Mouse (Mus musculus): ENCODE measurements around the gene Nme8.

Nme8 gene

DNA sequence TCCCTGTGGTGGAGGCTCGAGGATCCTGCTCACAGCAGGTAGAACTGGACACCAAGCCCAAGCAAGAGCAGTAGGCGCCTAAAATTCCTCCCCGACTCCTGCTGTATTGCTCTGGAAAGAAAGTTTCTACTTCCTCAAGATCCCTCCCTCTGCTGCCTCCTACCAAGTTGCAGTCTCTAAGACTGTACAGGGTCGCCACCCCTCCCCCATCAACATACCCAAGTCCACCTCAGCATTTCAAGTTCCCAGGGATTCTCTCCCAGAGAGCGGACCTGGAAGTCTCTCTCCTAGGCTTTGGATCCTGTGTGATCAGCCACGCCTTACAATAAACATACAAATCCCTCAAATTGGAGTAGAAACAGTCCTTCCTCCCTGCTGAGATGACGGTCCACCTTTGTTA is at the start of gene Nme8:
Gene Nme8 (minus strand): TSS at position 5 of the 400 bp plus-strand sequence.
- Histone ChIP-seq H3K27me3 (ENCODE audit: control insufficient read depth, insufficient read depth, low read length, poor library complexity, severe bottlenecking) (no peaks in the 10 kb centered on the region), H3K36me3 (ENCODE audit: control insufficient read depth, insufficient read depth, low read length, poor library complexity, severe bottlenecking) (no peaks in the 10 kb centered on the region)
- DNase-seq (ENCODE audit: low read depth, low spot score): no peak

DNA sequence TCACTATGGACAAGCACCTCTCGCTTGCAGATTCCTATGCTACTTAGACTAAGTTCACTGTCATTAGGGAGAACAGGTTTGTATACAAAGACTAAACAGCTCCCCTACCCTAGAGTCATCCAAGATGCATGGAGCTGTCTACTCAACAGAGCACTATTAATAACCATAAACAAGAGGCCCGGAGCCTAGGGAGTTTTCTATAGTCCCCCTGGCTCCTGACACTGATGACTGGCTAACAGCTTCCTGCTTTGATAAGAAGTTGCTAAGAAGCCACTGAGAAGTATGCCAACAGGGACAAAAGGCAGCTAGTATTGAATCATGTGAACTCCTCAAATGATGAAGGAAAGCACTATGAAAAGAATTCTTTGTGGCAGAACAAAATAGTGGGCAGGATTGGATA is 48.1 kb upstream of the Nme8 start:
- no peaks in the 10 kb centered on the region for H3K27me3 ChIP-seq (ENCODE audit: control insufficient read depth, insufficient read depth, low read length, poor library complexity, severe bottlenecking)

DNA sequence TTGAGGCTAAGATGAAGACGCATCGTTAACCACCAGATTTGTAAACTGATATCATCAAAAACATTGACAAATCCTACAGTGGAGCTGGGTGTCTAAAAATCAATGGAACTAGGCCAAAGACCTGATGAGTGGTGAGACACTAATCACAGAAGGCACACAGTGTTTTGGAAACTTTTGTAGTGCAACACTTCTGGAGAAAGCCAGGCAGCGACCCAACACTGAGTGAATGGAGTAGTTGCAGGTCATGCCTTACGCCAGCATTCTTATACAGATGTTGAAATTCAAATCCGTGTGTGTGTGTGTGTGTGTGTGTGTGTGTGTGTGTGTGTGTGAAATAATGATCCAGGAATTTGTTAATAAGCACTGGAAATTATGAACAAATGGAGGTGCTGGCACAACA is 46.9 kb upstream of the Nme8 start:
- H3K36me3 ChIP-seq (ENCODE audit: control insufficient read depth, insufficient read depth, low read length, poor library complexity, severe bottlenecking): no peaks in the 10 kb centered on the region
- H3K27me3 ChIP-seq (ENCODE audit: control insufficient read depth, insufficient read depth, low read length, poor library complexity, severe bottlenecking): no peaks in the 10 kb centered on the region
- DNase-seq (ENCODE audit: low read depth, low spot score): no peak

More for the DNA sequence above, 48.1 kb upstream of the Nme8 start:
- H3K36me3 ChIP-seq (ENCODE audit: control insufficient read depth, insufficient read depth, low read length, poor library complexity, severe bottlenecking): no peaks in the 10 kb centered on the region
- no peak for DNase-seq (ENCODE audit: low read depth, low spot score)

DNA sequence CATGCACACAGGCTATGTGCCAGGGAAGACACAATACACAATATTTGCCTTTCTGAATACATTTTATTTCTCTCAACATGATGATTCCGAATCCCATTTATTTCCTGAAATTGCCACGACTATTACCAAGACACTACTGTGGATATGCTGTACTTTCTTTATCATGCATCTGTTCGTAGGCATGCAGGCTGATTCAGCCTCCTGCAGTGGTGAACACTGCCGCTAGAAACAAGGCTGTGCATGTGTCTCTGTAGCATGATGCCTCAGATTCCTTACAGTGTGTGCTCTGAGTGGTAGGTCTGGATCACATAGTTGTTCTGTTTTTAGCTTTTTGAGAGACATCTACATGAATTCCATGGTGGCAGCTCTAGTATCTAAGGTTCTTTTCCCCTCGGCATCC is 37.0 kb upstream of the Nme8 start:
- H3K27me3 ChIP-seq (ENCODE audit: control insufficient read depth, insufficient read depth, low read length, poor library complexity, severe bottlenecking): no peaks in the 10 kb centered on the region

DNA sequence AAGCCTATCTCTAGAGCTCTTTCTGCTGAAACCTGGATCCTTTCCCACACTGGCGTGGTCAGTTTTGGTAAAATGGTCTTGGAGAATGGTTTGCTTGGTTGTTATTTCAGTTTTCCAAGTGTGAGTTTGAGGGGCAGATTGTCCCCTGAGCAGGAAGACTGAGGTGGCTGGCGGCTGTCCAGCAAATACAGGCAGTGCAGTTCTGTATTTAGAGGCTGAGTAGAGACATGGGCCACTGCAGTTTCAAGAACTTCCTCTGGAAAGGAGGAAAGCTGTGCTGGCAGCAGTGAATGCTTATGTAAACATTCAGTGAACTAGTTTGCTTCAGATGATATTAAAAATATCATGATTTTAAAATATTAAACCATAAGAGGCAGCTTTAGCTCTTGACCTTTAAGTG is 33.2 kb upstream of the Nme8 start:
- no peak for DNase-seq (ENCODE audit: low read depth, low spot score)
- H3K36me3 ChIP-seq (ENCODE audit: control insufficient read depth, insufficient read depth, low read length, poor library complexity, severe bottlenecking): no peaks in the 10 kb centered on the region
- no peaks in the 10 kb centered on the region for H3K27me3 ChIP-seq (ENCODE audit: control insufficient read depth, insufficient read depth, low read length, poor library complexity, severe bottlenecking)

More for the DNA sequence above, 37.0 kb upstream of the Nme8 start:
- H3K36me3 ChIP-seq (ENCODE audit: control insufficient read depth, insufficient read depth, low read length, poor library complexity, severe bottlenecking): no peaks in the 10 kb centered on the region
- DNase-seq (ENCODE audit: low read depth, low spot score): no peak

DNA sequence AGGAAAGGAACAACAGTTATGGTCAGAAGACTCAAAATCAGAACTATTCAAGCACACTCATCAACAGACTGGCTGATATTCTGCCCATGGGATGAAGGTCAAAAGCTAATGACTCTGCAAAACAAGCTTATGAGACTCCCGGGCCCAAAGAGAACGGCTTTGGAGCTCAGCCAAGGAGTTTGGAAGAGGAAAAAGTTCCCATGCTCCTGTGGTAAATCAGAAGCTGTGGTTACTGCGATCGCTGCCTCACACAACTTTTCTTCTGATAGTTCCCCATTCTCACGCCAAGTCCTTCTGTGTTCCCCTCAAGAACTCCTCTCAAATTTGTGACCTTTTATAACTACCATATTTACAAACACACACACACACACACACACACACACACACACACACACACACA is 21.4 kb upstream of the Nme8 start:
- DNase-seq (ENCODE audit: low read depth, low spot score): no peak
- Histone ChIP-seq H3K27me3 (ENCODE audit: control insufficient read depth, insufficient read depth, low read length, poor library complexity, severe bottlenecking) (no peaks in the 10 kb centered on the region), H3K36me3 (ENCODE audit: control insufficient read depth, insufficient read depth, low read length, poor library complexity, severe bottlenecking) (no peaks in the 10 kb centered on the region)

DNA sequence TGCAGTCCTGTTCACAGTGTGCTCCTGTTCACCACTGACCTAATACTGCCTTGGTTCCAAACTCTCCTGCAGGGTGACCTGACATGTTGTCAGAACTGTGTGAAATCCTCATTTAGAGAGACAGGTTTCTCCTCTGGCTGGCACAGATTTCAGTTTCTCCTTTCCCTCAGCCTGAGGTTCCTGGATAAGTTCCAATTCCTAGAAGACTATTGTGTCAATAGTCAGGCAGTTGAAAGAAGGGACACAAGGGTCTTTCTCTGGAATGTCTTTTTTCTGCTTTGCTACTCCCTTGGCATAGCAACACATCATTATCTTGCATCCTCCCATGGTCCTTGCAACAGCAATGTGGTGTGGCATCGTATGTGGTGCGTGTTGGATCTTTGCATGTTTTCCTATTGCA is 19.6 kb upstream of the Nme8 start:
- no peaks in the 10 kb centered on the region for H3K36me3 ChIP-seq (ENCODE audit: control insufficient read depth, insufficient read depth, low read length, poor library complexity, severe bottlenecking)
- H3K27me3 ChIP-seq (ENCODE audit: control insufficient read depth, insufficient read depth, low read length, poor library complexity, severe bottlenecking): no peaks in the 10 kb centered on the region
- no peak for DNase-seq (ENCODE audit: low read depth, low spot score)

DNA sequence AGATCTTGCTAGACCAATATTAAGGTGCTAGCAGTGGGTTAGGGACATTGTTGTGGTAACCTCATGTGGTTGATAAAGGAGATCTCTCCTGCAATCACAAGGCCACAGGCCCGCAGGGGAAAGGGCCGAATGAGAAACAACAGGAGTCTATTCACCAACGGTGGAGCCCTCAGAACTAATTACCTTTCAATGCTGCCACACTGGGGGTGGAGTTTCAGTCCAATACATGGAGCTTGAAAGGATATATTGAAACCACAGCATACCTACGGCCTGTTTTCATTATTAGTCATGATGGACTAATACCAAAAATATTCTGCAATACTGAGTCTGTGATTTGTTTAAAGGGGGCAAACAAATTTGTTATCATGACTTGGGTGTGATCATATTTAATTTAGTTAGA is 6.2 kb upstream of the Nme8 start:
- H3K27me3 ChIP-seq (ENCODE audit: control insufficient read depth, insufficient read depth, low read length, poor library complexity, severe bottlenecking): no peaks in the 10 kb centered on the region
- no peaks in the 10 kb centered on the region for H3K36me3 ChIP-seq (ENCODE audit: control insufficient read depth, insufficient read depth, low read length, poor library complexity, severe bottlenecking)
- DNase-seq (ENCODE audit: low read depth, low spot score): no peak

DNA sequence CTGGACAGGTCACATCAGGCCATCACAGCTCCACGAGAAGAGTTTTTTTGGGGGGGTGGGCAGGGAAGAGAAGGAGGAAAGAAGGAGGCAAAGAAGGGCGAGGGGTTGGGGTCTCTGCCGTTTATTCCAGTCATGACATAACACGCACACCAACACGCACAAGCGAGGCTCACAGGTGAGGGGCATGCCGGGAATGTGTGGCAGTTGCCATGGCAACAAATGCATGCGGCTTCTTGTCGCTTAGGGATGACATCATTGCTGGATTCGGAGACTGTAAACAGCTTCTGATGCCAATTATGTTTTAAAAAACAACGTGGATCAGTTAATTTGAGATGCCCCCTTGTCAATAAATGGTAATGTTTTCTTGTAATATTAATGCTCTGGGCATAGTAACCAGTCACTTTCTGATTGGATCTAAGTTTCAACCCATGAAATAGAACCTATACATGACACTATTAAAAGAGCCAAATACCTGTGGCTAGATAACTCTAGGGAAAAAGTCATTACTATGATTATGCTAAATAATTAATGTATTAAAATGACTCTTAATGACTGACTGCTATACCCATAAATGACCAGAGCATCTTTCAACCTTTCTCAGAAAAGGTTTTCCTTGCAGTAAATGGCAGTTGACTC is 4.0 kb upstream of the Nme8 start:
- Histone ChIP-seq H3K36me3 (ENCODE audit: control insufficient read depth, insufficient read depth, low read length, poor library complexity, severe bottlenecking) (no peaks in the 10 kb centered on the region), H3K27me3 (ENCODE audit: control insufficient read depth, insufficient read depth, low read length, poor library complexity, severe bottlenecking) (no peaks in the 10 kb centered on the region)
- DNase-seq (ENCODE audit: low read depth, low spot score): no peak

DNA sequence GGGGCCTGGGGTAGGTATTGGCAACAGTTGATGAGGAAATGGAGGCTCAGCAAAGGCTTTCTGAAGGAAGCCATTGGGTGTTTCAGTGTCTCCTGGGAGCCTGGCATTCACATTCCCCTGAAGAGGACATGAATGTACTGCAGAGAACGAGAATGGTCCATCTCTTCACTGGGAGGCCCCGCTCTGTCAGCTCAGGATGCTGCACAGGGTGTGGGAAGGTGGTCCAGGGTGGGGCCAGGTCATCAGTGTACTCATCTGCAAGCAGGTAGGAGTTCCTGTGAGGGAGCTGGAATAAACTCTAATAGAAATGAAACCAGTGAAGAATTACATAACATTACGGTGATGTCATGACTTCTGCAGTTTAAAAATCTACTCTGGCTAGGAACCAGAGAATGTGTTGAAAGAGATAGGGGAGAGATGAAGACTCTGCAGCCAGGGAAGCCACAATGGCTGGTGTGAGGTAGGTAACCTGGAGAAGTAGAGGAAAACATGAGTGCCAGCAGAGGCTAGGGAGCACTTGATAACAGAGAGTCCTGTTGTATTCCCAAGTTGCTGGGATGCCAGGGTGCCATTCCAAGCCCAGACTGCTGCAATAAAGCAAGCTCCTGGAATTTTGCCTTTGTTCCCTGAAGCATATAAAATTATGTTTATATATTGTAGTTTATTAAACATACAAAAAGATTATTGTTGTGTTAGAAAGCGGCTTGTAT is 3.3 kb upstream of the Nme8 start:
- no peaks in the 10 kb centered on the region for H3K36me3 ChIP-seq (ENCODE audit: control insufficient read depth, insufficient read depth, low read length, poor library complexity, severe bottlenecking)
- DNase-seq (ENCODE audit: low read depth, low spot score): no peak
- no peaks in the 10 kb centered on the region for H3K27me3 ChIP-seq (ENCODE audit: control insufficient read depth, insufficient read depth, low read length, poor library complexity, severe bottlenecking)

DNA sequence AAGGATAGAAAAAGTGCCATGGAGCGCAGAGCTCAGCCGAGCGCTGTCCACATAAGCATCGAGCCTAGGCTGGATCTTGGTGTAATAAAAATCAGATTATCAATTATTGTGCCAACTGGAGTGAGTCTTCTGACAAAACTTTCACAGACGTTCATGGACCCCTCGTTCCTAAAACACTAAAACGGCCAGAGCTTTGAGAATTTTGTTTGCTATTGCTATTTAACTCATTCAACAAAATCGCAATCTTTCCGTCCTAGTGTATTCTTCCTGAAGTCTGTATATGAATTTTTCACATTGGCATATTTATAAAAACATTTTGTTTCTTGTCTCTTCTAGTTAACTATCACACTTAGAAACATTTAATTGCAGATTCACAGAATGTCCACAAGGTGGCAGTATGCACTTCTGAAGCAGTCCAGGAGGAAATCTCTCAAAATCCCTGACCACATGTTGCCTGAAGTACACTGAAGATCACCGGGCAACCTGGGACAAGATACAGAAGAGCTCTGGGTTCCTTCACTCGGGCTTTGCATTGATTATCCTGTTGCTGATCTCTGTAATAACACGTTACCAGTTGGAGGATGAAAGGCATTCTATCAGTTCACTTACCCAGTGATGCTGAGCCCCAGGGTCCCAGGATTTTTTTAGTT is 1.1 kb upstream of the Nme8 start:
- Histone ChIP-seq H3K36me3 (ENCODE audit: control insufficient read depth, insufficient read depth, low read length, poor library complexity, severe bottlenecking) (no peaks in the 10 kb centered on the region), H3K27me3 (ENCODE audit: control insufficient read depth, insufficient read depth, low read length, poor library complexity, severe bottlenecking) (no peaks in the 10 kb centered on the region)
- DNase-seq (ENCODE audit: low read depth, low spot score): peak; percentile 61

DNA sequence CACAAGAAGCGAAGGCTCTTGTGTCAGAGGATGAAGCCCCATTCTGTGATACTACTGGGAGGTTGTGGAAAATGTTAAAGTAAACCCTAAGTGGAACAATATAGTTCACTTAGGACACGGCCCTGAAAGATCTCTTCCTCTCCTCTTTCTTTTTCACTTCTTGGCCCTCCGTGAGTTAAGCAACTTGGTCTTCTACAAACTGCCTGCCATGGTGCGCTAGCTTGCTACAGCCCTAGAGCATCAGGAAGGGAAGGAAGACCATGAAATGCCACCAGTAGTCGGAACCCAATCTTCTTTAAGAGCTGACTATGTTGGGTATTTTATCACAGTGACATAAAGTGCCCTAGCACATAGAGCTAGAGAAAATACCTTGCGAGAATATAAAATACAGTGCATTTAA is 7.2 kb downstream of the Nme8 start:
- DNase-seq (ENCODE audit: low read depth, low spot score): no peak
- Histone ChIP-seq H3K36me3 (ENCODE audit: control insufficient read depth, insufficient read depth, low read length, poor library complexity, severe bottlenecking) (no peaks in the 10 kb centered on the region), H3K27me3 (ENCODE audit: control insufficient read depth, insufficient read depth, low read length, poor library complexity, severe bottlenecking) (no peaks in the 10 kb centered on the region)

DNA sequence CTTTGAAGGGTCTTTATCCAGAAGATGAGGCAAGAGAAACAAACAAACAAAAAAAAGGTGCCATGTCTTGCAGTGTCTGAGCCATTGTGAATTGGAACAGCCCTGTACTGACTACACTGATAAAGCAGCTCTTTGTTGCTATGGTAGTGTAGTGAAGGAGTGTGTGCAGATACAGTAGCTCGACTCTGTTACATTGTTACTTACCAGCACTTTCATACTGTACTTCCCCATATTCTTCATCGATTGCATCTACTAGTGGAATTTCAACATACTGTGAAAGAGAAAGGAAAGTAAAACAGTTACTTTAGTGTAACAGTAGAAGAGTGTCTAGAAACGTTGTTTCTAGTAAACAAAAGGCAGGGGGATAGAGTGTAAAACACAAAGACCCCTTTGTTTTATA is 7.6 kb downstream of the Nme8 start:
- Histone ChIP-seq H3K27me3 (ENCODE audit: control insufficient read depth, insufficient read depth, low read length, poor library complexity, severe bottlenecking) (no peaks in the 10 kb centered on the region), H3K36me3 (ENCODE audit: control insufficient read depth, insufficient read depth, low read length, poor library complexity, severe bottlenecking) (no peaks in the 10 kb centered on the region)
- no peak for DNase-seq (ENCODE audit: low read depth, low spot score)

DNA sequence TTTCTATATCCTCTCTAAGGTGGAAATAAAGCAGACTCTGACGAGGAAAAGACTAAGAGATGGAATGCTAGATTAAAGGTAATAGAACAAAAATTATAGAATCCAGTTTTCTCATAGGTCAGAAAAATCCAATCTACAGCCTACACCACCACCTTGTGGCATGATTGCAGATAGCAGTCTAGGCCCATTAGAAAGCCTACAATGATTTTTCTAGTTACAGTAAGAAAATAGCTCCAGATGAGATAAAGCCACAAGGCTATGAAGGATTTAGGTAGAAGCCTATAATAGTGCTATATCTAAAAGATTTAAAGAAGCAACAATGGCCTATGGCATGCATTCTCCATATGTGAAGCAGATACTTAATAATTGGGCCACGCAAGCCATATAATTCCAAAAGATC is 13.6 kb downstream of the Nme8 start:
- DNase-seq (ENCODE audit: low read depth, low spot score): peak; percentile 54
- Histone ChIP-seq H3K36me3 (ENCODE audit: control insufficient read depth, insufficient read depth, low read length, poor library complexity, severe bottlenecking) (no peaks in the 10 kb centered on the region), H3K27me3 (ENCODE audit: control insufficient read depth, insufficient read depth, low read length, poor library complexity, severe bottlenecking) (no peaks in the 10 kb centered on the region)

DNA sequence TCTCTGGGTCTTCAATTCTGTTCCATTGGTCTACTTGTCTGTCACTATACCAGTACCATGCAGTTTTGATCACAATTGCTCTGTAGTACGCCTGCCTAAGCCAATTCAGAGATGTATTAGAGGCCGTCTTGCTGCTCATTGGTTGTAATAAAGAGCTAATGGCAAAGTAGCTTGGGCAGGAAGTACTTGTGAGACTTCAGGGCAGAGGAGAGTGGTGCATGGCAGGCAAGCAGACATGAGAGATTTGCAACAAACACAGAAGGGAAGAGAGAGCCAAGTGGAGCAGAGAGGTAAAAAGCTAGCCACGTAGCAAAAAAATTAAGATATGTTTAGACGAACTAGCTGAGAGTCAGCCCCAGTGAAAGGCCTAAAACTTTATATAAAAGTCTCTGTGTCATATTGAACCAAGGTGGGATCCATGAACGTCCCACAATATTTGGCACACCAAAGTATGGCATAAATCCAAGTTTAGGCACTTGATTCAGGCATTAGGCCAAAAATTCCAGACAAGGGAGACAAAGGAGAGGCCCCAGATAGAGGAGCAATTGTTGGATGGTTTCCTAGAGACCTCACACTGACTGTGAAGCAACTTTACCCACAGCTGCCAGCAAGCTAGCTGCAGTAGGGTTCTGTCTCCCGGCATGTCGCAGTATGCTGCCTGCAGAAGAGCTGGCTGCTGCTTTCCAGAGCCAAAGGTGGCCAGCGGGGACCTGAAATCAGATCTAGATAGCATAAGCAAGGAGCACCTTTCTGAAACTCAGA is 14.5 kb downstream of the Nme8 start:
- Histone ChIP-seq H3K27me3 (ENCODE audit: control insufficient read depth, insufficient read depth, low read length, poor library complexity, severe bottlenecking) (no peaks in the 10 kb centered on the region), H3K36me3 (ENCODE audit: control insufficient read depth, insufficient read depth, low read length, poor library complexity, severe bottlenecking) (no peaks in the 10 kb centered on the region)
- DNase-seq (ENCODE audit: low read depth, low spot score): no peak
